Mouse (Mus musculus) gastrocnemius, adult 18-20 months (tissue): Measurements from ENCODE around the gene Arhgef3. TPM values are rescaled to one million over a fixed set of nuclear protein-coding genes. Genes with fewer than 3 reads are reported as not detected.
A peak's percentile ranks its signal among the peaks of the same experiment; 100 is the strongest.

Experiments
- DNase-seq: peaks from one replicate; pipeline ENCODE4 v3.0.0; 2021; ENCODE audit warnings: low spot score
- total RNA-seq, 2 experiments: library from RNA; stranded (reverse); gene quantifications; 2 replicates each; pipeline ENCODE4 v1.2.3; 2021

Gene Arhgef3
- total RNA-seq, 2 experiments from 2014 or later, result 11.4 to 20.5 TPM

GRCm38 (mm10) chr14:27268137-27268536, 153.4 kb downstream of the Arhgef3 start:
- no peak for DNase-seq

GRCm38 (mm10) chr14:27268986-27269700, 154.4 kb downstream of the Arhgef3 start:
- no peak for DNase-seq

GRCm38 (mm10) chr14:27269836-27270235, 155.1 kb downstream of the Arhgef3 start:
- DNase-seq, result no peak

GRCm38 (mm10) chr14:27270466-27270865, 155.8 kb downstream of the Arhgef3 start:
- DNase-seq, result no peak

GRCm38 (mm10) chr14:27271371-27272071, 156.8 kb downstream of the Arhgef3 start:
- DNase-seq, result no peak

GRCm38 (mm10) chr14:27272072-27272834, 157.6 kb downstream of the Arhgef3 start:
- no peak for DNase-seq

- DNase-seq, result no peak
These were observed 158.1 kb downstream of the Arhgef3 start for GRCm38 (mm10) chr14:27272835-27273138.

- DNase-seq, result no peak
These were observed 158.5 kb downstream of the Arhgef3 start for GRCm38 (mm10) chr14:27273169-27273568.

- no peak for DNase-seq
These were observed 162.6 kb downstream of the Arhgef3 start for GRCm38 (mm10) chr14:27277259-27277658.

GRCm38 (mm10) chr14:27280201-27280890, 165.6 kb downstream of the Arhgef3 start:
- DNase-seq, result peak; percentile 47

GRCm38 (mm10) chr14:27283956-27284355, 169.3 kb downstream of the Arhgef3 start:
- no peak for DNase-seq

- DNase-seq, result no peak
These were observed 171.5 kb downstream of the Arhgef3 start for GRCm38 (mm10) chr14:27286202-27286601.

- DNase-seq, result no peak
These were observed 174.4 kb downstream of the Arhgef3 start for GRCm38 (mm10) chr14:27289053-27289452.

- no peak for DNase-seq
These were observed 177.4 kb downstream of the Arhgef3 start for GRCm38 (mm10) chr14:27292101-27292500.

GRCm38 (mm10) chr14:27295821-27296220, 181.1 kb downstream of the Arhgef3 start:
- no peak for DNase-seq

GRCm38 (mm10) chr14:27296987-27297386, 182.3 kb downstream of the Arhgef3 start:
- no peak for DNase-seq

- no peak for DNase-seq
These were observed 184.2 kb downstream of the Arhgef3 start for GRCm38 (mm10) chr14:27298875-27299274.

- no peak for DNase-seq
These were observed 185.0 kb downstream of the Arhgef3 start for GRCm38 (mm10) chr14:27299705-27300104.

- DNase-seq, result no peak
These were observed 187.2 kb downstream of the Arhgef3 start for GRCm38 (mm10) chr14:27301768-27302499.

GRCm38 (mm10) chr14:27303294-27303693, 188.6 kb downstream of the Arhgef3 start:
- DNase-seq, result no peak

- DNase-seq, result no peak
These were observed 189.7 kb downstream of the Arhgef3 start for GRCm38 (mm10) chr14:27304408-27304807.
